Mouse (Mus musculus) embryonic stem cell, embryonic (primary cell): ENCODE measurements around the gene Gm5089.
"Not testable (repeated sequence)": the region's sequence is repeated elsewhere in the genome, so short reads cannot be mapped to it uniquely, and the experiment has no call there.

Experiments used
- CTCF ChIA-PET, 4 experiments: fragments of 300-600 bp in 2 of 4; fragments of 350-600 bp in 2 of 4; sonication (Branson Sonifier 250); formaldehyde crosslinking; loops; one replicate each; lab custom pipeline; 2022; ENCODE audit warnings: inconsistent platforms in 2 of 4; lab: Charles Lee
- POLR2A ChIA-PET, 4 experiments: fragments of 300-600 bp in 2 of 4; fragments of 350-600 bp in 2 of 4; sonication (Branson Sonifier 250); formaldehyde crosslinking; loops; one replicate each; lab custom pipeline; 2022; ENCODE audit warnings: antibody characterized with exemption in 4 of 4, inconsistent platforms in 1 of 4; lab: Charles Lee

Gene Gm5089

GRCm38 (mm10) chr14:122461500-122461899, 10.6 kb upstream of the Gm5089 start:
- ChIA-PET CTCF (interaction anchor here in 2 of 4 experiments (0.6 to 1.3 kb wide), 4 partner anchors 8 to 33 kb away, joined by 3 to 7 read pairs (median 3); partner anchors contain the start of gene Gm5089 (in 1 of the 2)), POLR2A (interaction anchor here in 3 of 4 experiments (0.5 to 3.5 kb wide), 19 partner anchors 9 to 1191 kb away, joined by 3 to 19 read pairs (median 4); partner anchors contain the start of gene Zic2 (in 3 of the 3))

GRCm38 (mm10) chr14:122460226-122460625, 9.3 kb upstream of the Gm5089 start:
- ChIA-PET CTCF (interaction anchor here in 1 of 4 experiments (1.3 kb wide), 1 partner anchor 9 kb away, joined by 3 read pairs; the partner anchor contains the start of gene Gm5089), POLR2A (interaction anchor here in 1 of 4 experiments (1.3 to 3.5 kb wide), 6 partner anchors 15 to 169 kb away, joined by 3 to 19 read pairs (median 8); partner anchors contain the start of gene Zic2)

- ChIA-PET POLR2A (interaction anchor here in 2 of 4 experiments (0.9 to 3.5 kb wide), 7 partner anchors 10 to 44 kb away, joined by 3 to 19 read pairs (median 8); partner anchors contain the start of gene Zic2 (in 1 of the 2)), CTCF (no interaction called here)
These were observed 8.9 kb upstream of the Gm5089 start for GRCm38 (mm10) chr14:122459776-122460175.

- CTCF ChIA-PET, result not testable (repeated sequence)
- POLR2A ChIA-PET, result interaction anchor here in 2 of 4 experiments (0.9 to 3.5 kb wide), 6 partner anchors 10 to 43 kb away, joined by 3 to 19 read pairs (median 6); no protein-coding TSS in a partner anchor
These were observed 8.4 kb upstream of the Gm5089 start for GRCm38 (mm10) chr14:122459332-122459731.

GRCm38 (mm10) chr14:122455562-122455958, 4.6 kb upstream of the Gm5089 start:
- CTCF ChIA-PET, result interaction anchor here in 2 of 4 experiments (0.6 to 0.8 kb wide), 2 partner anchors 10 to 214 kb away, joined by 5 to 12 read pairs; partner anchors contain the start of gene Zic5 (in 1 of the 2)

GRCm38 (mm10) chr14:122454901-122455561, 4.1 kb upstream of the Gm5089 start:
- POLR2A ChIA-PET, result interaction anchor here in 1 of 4 experiments (0.8 to 1.9 kb wide), 4 partner anchors 15 to 324 kb away, joined by 3 to 6 read pairs (median 4); no protein-coding TSS in a partner anchor
- CTCF ChIA-PET, result no interaction called here

More at GRCm38 (mm10) chr14:122455562-122455958, 4.6 kb upstream of the Gm5089 start:
- POLR2A ChIA-PET, result interaction anchor here in 1 of 4 experiments (0.7 to 1.9 kb wide), 5 partner anchors 14 to 324 kb away, joined by 3 to 6 read pairs (median 4); no protein-coding TSS in a partner anchor

GRCm38 (mm10) chr14:122453996-122454738, 3.3 kb upstream of the Gm5089 start:
- CTCF ChIA-PET, result interaction anchor here in 3 of 4 experiments (0.5 to 1.0 kb wide), 20 partner anchors 8 to 195 kb away, joined by 3 to 10 read pairs (median 3); partner anchors contain the start of genes Zic2 (in 1 of the 3) and Zic5 (in 1 of the 3)
- POLR2A ChIA-PET, result interaction anchor here in 3 of 4 experiments (0.6 to 9.9 kb wide), 22 partner anchors 10 to 201 kb away, joined by 3 to 197 read pairs (median 5); partner anchors contain the start of genes Zic5 (in 3 of the 3) and Zic2 (in 2 of the 3)

- CTCF ChIA-PET, result interaction anchor here in 3 of 4 experiments (0.5 to 1.0 kb wide), 20 partner anchors 9 to 194 kb away, joined by 3 to 10 read pairs (median 3); partner anchors contain the start of genes Zic2 (in 1 of the 3) and Zic5 (in 1 of the 3)
- POLR2A ChIA-PET, result interaction anchor here (0.6 to 9.9 kb wide), 29 partner anchors 10 to 201 kb away, joined by 3 to 197 read pairs (median 5); partner anchors contain the start of genes Zic2 (in 3 of the 4) and Zic5 (in 3 of the 4)
These were observed 2.6 kb upstream of the Gm5089 start for GRCm38 (mm10) chr14:122453388-122453995.

GRCm38 (mm10) chr14:122452701-122453387, 1.9 kb upstream of the Gm5089 start:
- POLR2A ChIA-PET, result interaction anchor here (0.6 to 9.9 kb wide), 35 partner anchors 9 to 346 kb away, joined by 3 to 197 read pairs (median 5); partner anchors contain the start of genes Zic5 (in 3 of the 4), Zic2 (in 2 of the 4) and Pcca (in 1 of the 4)
- CTCF ChIA-PET, result interaction anchor here in 2 of 4 experiments (0.6 to 1.0 kb wide), 7 partner anchors 13 to 616 kb away, joined by 3 to 10 read pairs (median 4); partner anchors contain the start of genes Zic2 (in 1 of the 2) and Zic5 (in 1 of the 2)

- POLR2A ChIA-PET, result interaction anchor here (0.6 to 9.9 kb wide), 26 partner anchors 10 to 174 kb away, joined by 3 to 197 read pairs (median 4); partner anchors contain the start of genes Zic5 (in 2 of the 4) and Zic2 (in 1 of the 4)
- CTCF ChIA-PET, result interaction anchor here in 2 of 4 experiments (0.6 to 1.2 kb wide), 3 partner anchors 9 to 249 kb away, joined by 3 to 4 read pairs (median 3); no protein-coding TSS in a partner anchor
These were observed 733 bp upstream of the Gm5089 start for GRCm38 (mm10) chr14:122451551-122452145.

- POLR2A ChIA-PET, result interaction anchor here (0.5 to 9.9 kb wide), 36 partner anchors 12 to 572 kb away, joined by 3 to 197 read pairs (median 4); partner anchors contain the start of genes Zic2 (in 3 of the 4) and Zic5 (in 2 of the 4)
- CTCF ChIA-PET, result interaction anchor here in 2 of 4 experiments (0.6 to 1.2 kb wide), 7 partner anchors 15 to 1647 kb away, joined by 3 to 4 read pairs (median 3); no protein-coding TSS in a partner anchor
These were observed 1.1 kb downstream of the Gm5089 start for GRCm38 (mm10) chr14:122449601-122450495.

GRCm38 (mm10) chr14:122436850-122437249, 14.1 kb downstream of the Gm5089 start:
- CTCF ChIA-PET, result interaction anchor here in 2 of 4 experiments (0.5 to 1.7 kb wide), 2 partner anchors 17 to 40 kb away, joined by 4 to 6 read pairs; no protein-coding TSS in a partner anchor
- POLR2A ChIA-PET, result interaction anchor here in 2 of 4 experiments (1.2 to 9.5 kb wide), 11 partner anchors 10 to 78 kb away, joined by 3 to 262 read pairs (median 10); partner anchors contain the start of genes Gm5089 (in 1 of the 2) and Zic2 (in 1 of the 2)

GRCm38 (mm10) chr14:122434039-122434438, 16.9 kb downstream of the Gm5089 start:
- CTCF ChIA-PET, result interaction anchor here in 3 of 4 experiments (0.5 to 1.5 kb wide), 10 partner anchors 16 to 139 kb away, joined by 3 to 6 read pairs (median 4); partner anchors contain the start of gene Gm5089 (in 1 of the 3)
- POLR2A ChIA-PET, result interaction anchor here (0.6 to 9.5 kb wide), 116 partner anchors 7 to 507 kb away, joined by 3 to 262 read pairs (median 5); partner anchors contain the start of genes Zic5 (in 4 of the 4), Gm5089 (in 3 of the 4), Zic2 (in 3 of the 4) and Gm10837 (in 2 of the 4)

GRCm38 (mm10) chr14:122432558-122432957, 18.4 kb downstream of the Gm5089 start:
- ChIA-PET POLR2A (interaction anchor here in 3 of 4 experiments (0.6 to 9.5 kb wide), 15 partner anchors 9 to 88 kb away, joined by 3 to 262 read pairs (median 8); partner anchors contain the start of genes Zic5 (in 2 of the 3), Gm5089 (in 1 of the 3) and Zic2 (in 1 of the 3)), CTCF (interaction anchor here in 1 of 4 experiments (1.0 kb wide), 1 partner anchor 209 kb away, joined by 3 read pairs; no protein-coding TSS in a partner anchor)
